Mouse (Mus musculus) stomach, postnatal 0 days (tissue): ENCODE results near the gene Myo5a. TPM values are rescaled to one million over a fixed set of nuclear protein-coding genes. Genes with fewer than 3 reads are reported as not detected.

Source experiments
- ATAC-seq: fragments of 200-750 bp; cut with Nextera tagmentation; 2 replicates; pipeline ENCODE4 v1.8.0; 2017; ENCODE audit not compliant: low FRiP score, low TSS enrichment
- DNase-seq: peaks from one replicate; pipeline ENCODE4 v3.0.0-alpha.2; 2016; ENCODE audit warnings: low spot score
- H3K27ac ChIP-seq: fragments of 300-500 bp; sonication (generic); replicated peaks from 2 replicates; pipeline ENCODE4 v1.5.1; 2014; ENCODE audit warnings: mild to moderate bottlenecking, control low read depth
- H3K27me3 ChIP-seq: fragments of 300-500 bp; sonication (generic); 2 replicates; pipeline ENCODE4 v1.6.1; 2014; ENCODE audit warnings: low read length; ENCODE audit not compliant: control insufficient read depth, insufficient read depth
- H3K36me3 ChIP-seq: fragments of 300-500 bp; sonication (generic); 2 replicates; pipeline ENCODE4 v1.6.1; 2014; ENCODE audit warnings: low read length, mixed read lengths; ENCODE audit not compliant: control insufficient read depth, insufficient read depth
- H3K4me1 ChIP-seq: fragments of 300-500 bp; sonication (generic); replicated peaks from 2 replicates; pipeline ENCODE4 v1.6.1; 2014; ENCODE audit warnings: antibody characterized with exemption; ENCODE audit not compliant: control insufficient read depth, insufficient read depth
- H3K4me2 ChIP-seq: fragments of 300-500 bp; sonication (generic); replicated peaks from 2 replicates; pipeline ENCODE4 v1.6.1; 2014; ENCODE audit warnings: low read depth, mild to moderate bottlenecking, control low read depth, moderate library complexity
- H3K4me3 ChIP-seq: fragments of 300-500 bp; sonication (generic); 2 replicates; pipeline ENCODE4 v1.5.1; 2014; ENCODE audit warnings: low read depth, low read length, control low read depth
- H3K9ac ChIP-seq: fragments of 300-500 bp; sonication (generic); 2 replicates; pipeline ENCODE4 v1.6.1; 2014; ENCODE audit warnings: mild to moderate bottlenecking, low read length, control low read depth, mixed read lengths
- H3K9me3 ChIP-seq: fragments of 300-500 bp; sonication (generic); 2 replicates; pipeline ENCODE4 v1.6.1; 2016; ENCODE audit warnings: low read length; ENCODE audit not compliant: control insufficient read depth
- CTCF ChIP-seq: IDR thresholded peaks from 2 replicates; pipeline ENCODE4 v1.5.1; 2016; ENCODE audit warnings: antibody characterized with exemption, low read depth, mild to moderate bottlenecking, moderate library complexity
- EP300 ChIP-seq: optimal IDR thresholded peaks from 2 replicates; pipeline ENCODE3; 2016; ENCODE audit warnings: antibody characterized with exemption
- WGBS: fragments of 180-500 bp; shearing (Covaris S2); extraction: QIAGEN DNeasy Blood & Tissue Kit; methylation state at CpG from one replicate; pipeline ENCODE4 v1.1.7; 2014; 5-methylcytosine and 5-hydroxymethylcytosine counted together
- polyA plus RNA-seq: library from polyadenylated mRNA; unstranded; fragments of >200 nt; fragmentation: Nextera tagmentation; extraction: Ambion mirVana; gene quantifications from 2 replicates; pipeline ENCODE4 v1.2.1, GENCODE M21; 2015

Gene Myo5a
- polyA plus RNA-seq, 1 experiment from 2014 or later, result 4.9 TPM

DNA sequence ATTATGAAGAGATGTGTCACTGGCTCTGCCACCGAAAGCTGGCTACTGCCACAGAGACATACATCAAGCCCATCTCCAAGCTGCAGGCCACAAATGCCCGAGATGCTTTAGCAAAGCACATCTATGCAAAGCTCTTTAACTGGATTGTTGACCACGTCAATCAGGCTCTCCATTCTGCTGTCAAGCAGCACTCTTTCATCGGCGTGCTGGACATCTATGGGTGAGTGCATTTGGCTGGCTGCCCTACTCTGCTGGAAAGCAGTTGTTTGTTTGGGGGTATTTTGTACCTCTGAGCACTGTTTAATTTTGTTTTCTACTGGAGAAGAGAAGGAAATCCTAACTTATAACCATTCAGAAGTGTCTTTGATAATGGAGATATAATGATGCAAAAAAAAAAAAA, 76.1 kb downstream of the Myo5a start:
- Histone ChIP-seq H3K9me3 (no peaks in the 10 kb centered on the region), H3K4me3 (no peak overlapping the region), H3K4me2 (no peak overlapping the region), H3K27me3 (no peaks in the 10 kb centered on the region), H3K9ac (no peak overlapping the region), H3K27ac (no peak overlapping the region), H3K36me3 (no peaks in the 10 kb centered on the region), H3K4me1 (no peaks in the 10 kb centered on the region)
- TF ChIP-seq EP300 (no peak), CTCF (no peak)
- WGBS, result 68% methylated on average over 5 of the region's 5 CpGs
- no peak for DNase-seq
- ATAC-seq, result no peak

- DNase-seq (no peak), ATAC-seq (no peak)
- no peaks in the 10 kb centered on the region for H3K36me3 ChIP-seq
- no peak for TF ChIP-seq CTCF
- H3K4me2 ChIP-seq, result no peak overlapping the region
- no peaks in the 10 kb centered on the region for H3K27me3 ChIP-seq
- H3K4me3 ChIP-seq, result no peak overlapping the region
- no peaks in the 10 kb centered on the region for H3K4me1 ChIP-seq
- no peaks in the 10 kb centered on the region for H3K9me3 ChIP-seq
- WGBS, result 77% methylated on average over 6 of the region's 6 CpGs
- H3K27ac ChIP-seq, result no peak overlapping the region
- H3K9ac ChIP-seq, result no peak overlapping the region
Measured at GRCm38 (mm10) chr9:75160525-75160924, 89.7 kb downstream of the Myo5a start.

DNA sequence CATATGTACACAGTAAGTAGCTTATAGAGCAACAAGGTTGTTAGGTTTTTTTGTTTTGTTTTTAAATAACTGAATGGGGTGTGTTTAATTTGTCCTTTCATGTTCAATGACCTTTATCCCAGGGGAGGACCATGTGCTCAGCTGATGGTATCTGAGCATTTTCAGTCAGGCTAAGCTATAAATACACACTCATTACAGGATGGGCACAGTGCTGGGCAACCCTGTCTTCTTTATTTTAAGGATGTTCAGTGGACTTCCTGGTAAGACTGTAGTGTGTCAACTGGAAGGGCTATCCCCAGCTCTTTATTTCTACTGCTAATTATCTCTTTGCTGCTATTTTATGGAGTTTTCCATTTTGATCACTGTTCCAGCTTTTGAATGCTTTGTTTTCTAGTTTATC, 92.8 kb downstream of the Myo5a start:
- no peaks in the 10 kb centered on the region for H3K27me3 ChIP-seq
- DNase-seq (no peak), ATAC-seq (no peak)
- TF ChIP-seq EP300, result no peak
- TF ChIP-seq CTCF, result no peak
- H3K9me3 ChIP-seq, result no peaks in the 10 kb centered on the region
- no peaks in the 10 kb centered on the region for H3K4me1 ChIP-seq
- H3K4me2 ChIP-seq, result no peak overlapping the region
- no peaks in the 10 kb centered on the region for H3K36me3 ChIP-seq
- H3K9ac ChIP-seq, result no peak overlapping the region
- no peak overlapping the region for H3K27ac ChIP-seq
- no peak overlapping the region for H3K4me3 ChIP-seq

DNA sequence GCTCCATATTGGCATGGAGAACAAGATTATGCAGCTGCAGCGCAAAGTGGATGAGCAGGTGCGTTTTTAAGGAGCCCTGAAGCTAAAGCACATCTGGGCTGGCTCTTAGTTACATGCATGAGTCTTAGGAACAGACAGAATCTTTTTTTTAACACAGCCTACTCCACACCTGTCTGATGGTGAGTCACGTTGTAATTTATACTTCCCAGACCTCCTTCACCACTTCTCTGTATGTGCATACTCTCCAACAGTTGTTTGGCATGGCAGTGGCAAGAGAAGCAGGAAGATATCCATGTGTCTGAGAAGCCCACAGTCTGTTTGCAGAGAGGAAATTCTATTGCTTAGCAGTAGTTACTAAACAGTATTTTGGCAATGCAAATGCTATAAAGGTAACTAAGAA, 100.9 kb downstream of the Myo5a start:
- no peaks in the 10 kb centered on the region for H3K27me3 ChIP-seq
- 93% methylated on average over 3 of the region's 3 CpGs for WGBS
- no peak overlapping the region for H3K27ac ChIP-seq
- H3K36me3 ChIP-seq, result 0 out of 2 replicates have a peak, but pooled peaks cover 3% of the 10 kb centered on the region
- no peak overlapping the region for H3K4me2 ChIP-seq
- no peaks in the 10 kb centered on the region for H3K4me1 ChIP-seq
- no peak overlapping the region for H3K4me3 ChIP-seq
- DNase-seq, result no peak
- no peaks in the 10 kb centered on the region for H3K9me3 ChIP-seq
- ATAC-seq, result no peak
- TF ChIP-seq CTCF, result no peak
- TF ChIP-seq EP300, result no peak
- H3K9ac ChIP-seq, result no peak overlapping the region

DNA sequence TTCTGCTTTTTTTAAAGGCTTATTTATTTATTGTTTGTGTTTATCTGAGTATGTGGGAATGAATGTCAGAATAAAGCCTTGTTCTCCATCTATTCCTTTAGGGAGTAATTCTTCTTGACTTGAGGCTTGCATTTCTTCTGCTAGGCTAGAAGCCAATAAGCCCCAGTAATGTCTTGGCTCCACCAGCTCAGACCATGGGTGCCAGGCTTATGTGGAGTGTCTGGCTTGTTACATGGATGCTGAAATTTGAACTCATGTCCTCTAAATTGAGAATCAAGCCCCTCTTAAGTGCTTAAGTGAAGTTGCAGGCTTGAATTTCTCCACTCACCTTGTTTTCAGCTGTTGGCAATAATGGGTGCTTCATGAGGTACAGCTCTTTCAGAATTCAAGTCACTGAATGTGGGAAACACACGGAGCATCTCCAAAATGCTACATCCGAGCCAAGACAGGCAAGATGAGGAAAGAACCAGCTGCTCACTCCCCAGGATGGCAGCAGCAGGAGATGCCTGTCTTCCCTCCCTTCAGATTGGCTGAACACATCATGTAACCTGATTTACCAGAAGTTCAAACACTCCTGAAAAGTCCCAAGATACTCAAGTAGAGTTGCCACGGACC, 116.9 kb downstream of the Myo5a start:
- H3K4me2 ChIP-seq, result no peak overlapping the region
- DNase-seq, result no peak
- peaks cover 4% of the 10 kb centered on the region; the same call in 1 of the 2 replicates for H3K36me3 ChIP-seq
- H3K9me3 ChIP-seq, result no peaks in the 10 kb centered on the region
- WGBS, result 80% methylated on average over 3 of the region's 3 CpGs
- ATAC-seq, result no peak
- TF ChIP-seq CTCF (no peak), EP300 (no peak)
- no peak overlapping the region for H3K4me3 ChIP-seq
- H3K27me3 ChIP-seq, result no peaks in the 10 kb centered on the region
- H3K4me1 ChIP-seq, result no peaks in the 10 kb centered on the region
- H3K27ac ChIP-seq, result no peak overlapping the region
- H3K9ac ChIP-seq, result no peak overlapping the region

DNA sequence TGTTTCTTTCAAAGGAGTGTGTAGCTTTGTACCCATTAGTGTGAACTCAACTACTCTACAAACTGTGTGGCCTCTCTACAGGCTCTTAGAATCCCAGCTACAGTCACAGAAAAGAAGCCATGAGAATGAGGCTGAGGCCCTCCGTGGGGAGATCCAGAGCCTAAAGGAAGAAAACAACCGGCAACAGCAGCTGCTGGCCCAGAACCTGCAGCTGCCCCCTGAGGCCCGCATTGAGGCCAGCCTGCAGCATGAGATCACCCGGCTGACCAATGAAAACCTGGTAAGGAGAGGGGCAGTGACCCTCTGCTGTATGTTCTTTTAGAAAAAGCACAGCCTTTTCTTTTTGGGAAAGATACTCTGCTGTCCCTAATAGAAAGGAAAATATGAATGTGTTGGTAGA, 123.0 kb downstream of the Myo5a start:
- no peak for TF ChIP-seq EP300
- no peak overlapping the region for H3K4me2 ChIP-seq
- ATAC-seq (no peak), DNase-seq (no peak)
- H3K9me3 ChIP-seq, result no peaks in the 10 kb centered on the region
- no peaks in the 10 kb centered on the region for H3K27me3 ChIP-seq
- H3K9ac ChIP-seq, result no peak overlapping the region
- H3K4me1 ChIP-seq, result no peaks in the 10 kb centered on the region
- no peak overlapping the region for H3K4me3 ChIP-seq
- H3K36me3 ChIP-seq, result no peaks in the 10 kb centered on the region
- 56% methylated on average over 4 of the region's 4 CpGs for WGBS
- no peak overlapping the region for H3K27ac ChIP-seq
